Mouse (Mus musculus) liver, embryonic 15.5 days (tissue): Measurements from ENCODE around the gene Hcfc1r1. TPM values are rescaled to one million over a fixed set of nuclear protein-coding genes. Genes with fewer than 3 reads are reported as not detected.

Source experiments
- ATAC-seq: fragments of 200-750 bp; cut with Nextera tagmentation; 2 replicates; pipeline ENCODE4 v1.8.0; 2017; ENCODE audit warnings: moderate number of reproducible peaks, mild to moderate bottlenecking, moderate library complexity; ENCODE audit not compliant: insufficient read depth
- H3K27ac ChIP-seq: fragments of 300-500 bp; sonication (generic); replicated peaks from 2 replicates; pipeline ENCODE4 v1.5.1; 2015; ENCODE audit warnings: mild to moderate bottlenecking, inconsistent platforms
- H3K27me3 ChIP-seq: fragments of 300-500 bp; sonication (generic); 2 replicates; pipeline ENCODE4 v1.6.1; 2015; ENCODE audit warnings: mild to moderate bottlenecking, inconsistent platforms
- H3K36me3 ChIP-seq: fragments of 300-500 bp; sonication (generic); replicated peaks from 2 replicates; pipeline ENCODE4 v1.6.1; 2015; ENCODE audit warnings: moderate library complexity, mild to moderate bottlenecking, inconsistent platforms
- H3K4me1 ChIP-seq: fragments of 300-500 bp; sonication (generic); replicated peaks from 2 replicates; pipeline ENCODE4 v1.6.1; 2015; ENCODE audit warnings: inconsistent platforms
- H3K4me2 ChIP-seq: fragments of 300-500 bp; sonication (generic); 2 replicates; pipeline ENCODE4 v1.6.1; 2015; ENCODE audit warnings: moderate library complexity, mild to moderate bottlenecking, inconsistent platforms
- H3K4me3 ChIP-seq: fragments of 300-500 bp; sonication (generic); replicated peaks from 2 replicates; pipeline ENCODE4 v1.5.1; 2015; ENCODE audit warnings: mild to moderate bottlenecking, inconsistent platforms
- H3K9ac ChIP-seq: fragments of 300-500 bp; sonication (generic); 2 replicates; pipeline ENCODE4 v1.6.1; 2015; ENCODE audit warnings: moderate library complexity, mild to moderate bottlenecking, inconsistent platforms
- H3K9me3 ChIP-seq: fragments of 300-500 bp; sonication (generic); replicated peaks from 2 replicates; pipeline ENCODE4 v1.6.1; 2016; ENCODE audit warnings: inconsistent platforms
- WGBS: fragments of 180-500 bp; shearing (Covaris S2); methylation state at CpG from one replicate; pipeline ENCODE4 v1.1.7; 2015; ENCODE audit warnings: mixed read lengths; ENCODE audit not compliant: insufficient replicate concordance; 5-methylcytosine and 5-hydroxymethylcytosine counted together
- polyA plus RNA-seq: library from polyadenylated mRNA; unstranded; fragments of >200 nt; fragmentation: Nextera tagmentation; extraction: Ambion mirVana; gene quantifications from 2 replicates; pipeline ENCODE4 v1.2.1, GENCODE M21; 2015

Gene Hcfc1r1
- polyA plus RNA-seq, 1 experiment from 2014 or later: 23.5 TPM

- WGBS: 44% methylated on average over 3 of the region's 3 CpGs
- peaks cover 8% of the 10 kb centered on the region; the same call in 1 of the 2 replicates for H3K4me1 ChIP-seq
- no peaks in the 10 kb centered on the region for H3K9me3 ChIP-seq
- ATAC-seq: no peak
- no peak overlapping the region for H3K9ac ChIP-seq
- H3K4me2 ChIP-seq: no peak overlapping the region
- H3K4me3 ChIP-seq: no peak overlapping the region
- no peaks in the 10 kb centered on the region for H3K36me3 ChIP-seq
- H3K27ac ChIP-seq: no peak overlapping the region
- peaks cover 58% of the 10 kb centered on the region for H3K27me3 ChIP-seq
Observed at GRCm38 (mm10) chr17:23658450-23658849, 14.9 kb upstream of the Hcfc1r1 start.

- ATAC-seq: no peak
- Histone ChIP-seq H3K4me3 (peak within 1 kb of the TSS; percentile 29), H3K27ac (no peak within 1 kb of the TSS), H3K4me2 (peak within 1 kb of the TSS; percentile 41), H3K36me3 (no peaks in the 10 kb centered on the region), H3K27me3 (peaks cover 62% of the 10 kb centered on the region), H3K9me3 (no peaks in the 10 kb centered on the region), H3K4me1 (peaks cover 8% of the 10 kb centered on the region; the same call in 1 of the 2 replicates), H3K9ac (no peak within 1 kb of the TSS)
- WGBS: 9% methylated on average over 27 of the region's 27 CpGs
Observed at GRCm38 (mm10) chr17:23660117-23660875, 13.1 kb upstream of the Hcfc1r1 start, which contains the start of gene Bicdl2. Gene Bicdl2, plus strand, starts transcription at chr17:23660506.

GRCm38 (mm10) chr17:23660876-23661200, 12.6 kb upstream of the Hcfc1r1 start:
- no peak overlapping the region for H3K9ac ChIP-seq
- H3K27ac ChIP-seq: no peak overlapping the region
- 2% methylated on average over 14 of the region's 14 CpGs for WGBS
- peak overlapping the region; percentile 29 for H3K4me3 ChIP-seq
- H3K4me2 ChIP-seq: peak overlapping the region; percentile 41
- H3K9me3 ChIP-seq: no peaks in the 10 kb centered on the region
- H3K36me3 ChIP-seq: no peaks in the 10 kb centered on the region
- no peak for ATAC-seq
- H3K27me3 ChIP-seq: peaks cover 62% of the 10 kb centered on the region
- H3K4me1 ChIP-seq: peaks cover 8% of the 10 kb centered on the region; the same call in 1 of the 2 replicates

- Histone ChIP-seq H3K27me3 (peaks cover 60% of the 10 kb centered on the region), H3K4me1 (peaks cover 8% of the 10 kb centered on the region; the same call in 1 of the 2 replicates), H3K9me3 (no peaks in the 10 kb centered on the region), H3K36me3 (no peaks in the 10 kb centered on the region), H3K4me2 (no peak overlapping the region), H3K4me3 (no peak overlapping the region), H3K27ac (no peak overlapping the region), H3K9ac (no peak overlapping the region)
- ATAC-seq: no peak
- WGBS: 6% methylated on average over 9 of the region's 9 CpGs
Observed at GRCm38 (mm10) chr17:23661526-23661925, 11.9 kb upstream of the Hcfc1r1 start.

GRCm38 (mm10) chr17:23664556-23665021, 8.8 kb upstream of the Hcfc1r1 start:
- Histone ChIP-seq H3K9me3 (no peaks in the 10 kb centered on the region), H3K4me1 (peaks cover 8% of the 10 kb centered on the region; the same call in 1 of the 2 replicates), H3K36me3 (peaks cover 15% of the 10 kb centered on the region), H3K27ac (no peak overlapping the region), H3K9ac (no peak overlapping the region), H3K4me3 (no peak overlapping the region), H3K4me2 (no peak overlapping the region), H3K27me3 (peaks cover 43% of the 10 kb centered on the region)
- WGBS: 23% methylated on average over 5 of the region's 5 CpGs
- ATAC-seq: no peak

- no peak for ATAC-seq
- no peaks in the 10 kb centered on the region for H3K9me3 ChIP-seq
- peaks cover 34% of the 10 kb centered on the region for H3K27me3 ChIP-seq
- no peak overlapping the region for H3K9ac ChIP-seq
- peaks cover 5% of the 10 kb centered on the region; the same call in 1 of the 2 replicates for H3K4me1 ChIP-seq
- WGBS: 73% methylated on average over 14 of the region's 14 CpGs
- H3K36me3 ChIP-seq: peaks cover 24% of the 10 kb centered on the region
- H3K27ac ChIP-seq: no peak overlapping the region
- H3K4me2 ChIP-seq: no peak overlapping the region
- no peak overlapping the region for H3K4me3 ChIP-seq
Observed at GRCm38 (mm10) chr17:23665511-23665910, 7.9 kb upstream of the Hcfc1r1 start.

- ATAC-seq: no peak
- 75% methylated on average over 7 of the region's 7 CpGs for WGBS
- H3K9me3 ChIP-seq: no peaks in the 10 kb centered on the region
- peaks cover 14% of the 10 kb centered on the region for H3K27me3 ChIP-seq
- no peak overlapping the region for H3K27ac ChIP-seq
- H3K36me3 ChIP-seq: peaks cover 26% of the 10 kb centered on the region
- H3K4me1 ChIP-seq: peaks cover 27% of the 10 kb centered on the region
- no peak overlapping the region for H3K4me3 ChIP-seq
- no peak overlapping the region for H3K4me2 ChIP-seq
- no peak overlapping the region for H3K9ac ChIP-seq
Observed at GRCm38 (mm10) chr17:23670516-23671074, 2.8 kb upstream of the Hcfc1r1 start.

- no peak overlapping the region for H3K9ac ChIP-seq
- H3K4me3 ChIP-seq: no peak overlapping the region
- no peak overlapping the region for H3K4me2 ChIP-seq
- peaks cover 36% of the 10 kb centered on the region for H3K4me1 ChIP-seq
- no peak for ATAC-seq
- H3K9me3 ChIP-seq: no peaks in the 10 kb centered on the region
- no peak overlapping the region for H3K27ac ChIP-seq
- H3K27me3 ChIP-seq: peaks cover 23% of the 10 kb centered on the region
- H3K36me3 ChIP-seq: peaks cover 26% of the 10 kb centered on the region
- WGBS: 63% methylated on average over 3 of the region's 3 CpGs
Observed at GRCm38 (mm10) chr17:23671519-23671918, 1.9 kb upstream of the Hcfc1r1 start.

- peaks cover 22% of the 10 kb centered on the region for H3K36me3 ChIP-seq
- H3K4me1 ChIP-seq: peaks cover 48% of the 10 kb centered on the region
- no peaks in the 10 kb centered on the region for H3K9me3 ChIP-seq
- H3K27me3 ChIP-seq: peaks cover 36% of the 10 kb centered on the region
- peak overlapping the region; percentile 81 for H3K4me2 ChIP-seq
- H3K27ac ChIP-seq: no peak overlapping the region
- peak overlapping the region; percentile 42; the same call in 1 of the 2 replicates for H3K9ac ChIP-seq
- WGBS: 47% methylated on average over 3 of the region's 3 CpGs
- H3K4me3 ChIP-seq: peak overlapping the region; percentile 74
- no peak for ATAC-seq
Observed at GRCm38 (mm10) chr17:23672761-23673160, 635 bp upstream of the Hcfc1r1 start.

GRCm38 (mm10) chr17:23674271-23674952, 1.0 kb downstream of the Hcfc1r1 start:
- Histone ChIP-seq H3K27me3 (peaks cover 52% of the 10 kb centered on the region), H3K4me1 (peaks cover 53% of the 10 kb centered on the region), H3K9ac (peak overlapping the region; percentile 58), H3K27ac (no peak overlapping the region; the same call in 1 of the 2 replicates), H3K36me3 (peaks cover 13% of the 10 kb centered on the region), H3K4me2 (peak overlapping the region; percentile 81), H3K4me3 (peak overlapping the region; percentile 74), H3K9me3 (no peaks in the 10 kb centered on the region)
- WGBS: 38% methylated on average over 9 of the region's 9 CpGs
- no peak for ATAC-seq

GRCm38 (mm10) chr17:23675127-23675526, 1.7 kb downstream of the Hcfc1r1 start:
- ATAC-seq: no peak
- Histone ChIP-seq H3K27me3 (peaks cover 59% of the 10 kb centered on the region), H3K36me3 (peaks cover 5% of the 10 kb centered on the region; the same call in 1 of the 2 replicates), H3K4me1 (peaks cover 55% of the 10 kb centered on the region), H3K27ac (no peak overlapping the region), H3K4me2 (no peak overlapping the region), H3K9me3 (no peaks in the 10 kb centered on the region), H3K4me3 (peak overlapping the region; percentile 74; the same call in 1 of the 2 replicates), H3K9ac (no peak overlapping the region; the same call in 1 of the 2 replicates)
- WGBS: 49% methylated on average over 5 of the region's 5 CpGs
